Mouse (Mus musculus): ENCODE data around the gene Tfip11. TPM values are rescaled to one million over a fixed set of nuclear protein-coding genes. Genes with fewer than 3 reads are reported as not detected.
A peak's percentile ranks its signal among the peaks of the same experiment; 100 is the strongest.

Gene Tfip11
- polyA plus RNA-seq, 1 experiment from 2014 or later: 21.6 TPM

- Histone ChIP-seq H3K4me3 (no peak overlapping the region), H3K27me3 (replicated peaks) (no peaks in the 10 kb centered on the region), H3K27ac (ENCODE audit: poor library complexity, severe bottlenecking) (no peak overlapping the region), H3K9me3 (replicated peaks) (no peaks in the 10 kb centered on the region), H3K4me1 (replicated peaks) (peaks cover 62% of the 10 kb centered on the region), H3K9ac (no peak overlapping the region), H3K36me3 (no peaks in the 10 kb centered on the region), H3K4me2 (no peak overlapping the region)
- 87% methylated on average over 5 of the region's 5 CpGs for WGBS
- no peak for ATAC-seq (ENCODE audit: insufficient number of reproducible peaks, low FRiP score)
These were observed 34.3 kb upstream of the Tfip11 start for GRCm38 (mm10) chr5:112291866-112292265.

DNA sequence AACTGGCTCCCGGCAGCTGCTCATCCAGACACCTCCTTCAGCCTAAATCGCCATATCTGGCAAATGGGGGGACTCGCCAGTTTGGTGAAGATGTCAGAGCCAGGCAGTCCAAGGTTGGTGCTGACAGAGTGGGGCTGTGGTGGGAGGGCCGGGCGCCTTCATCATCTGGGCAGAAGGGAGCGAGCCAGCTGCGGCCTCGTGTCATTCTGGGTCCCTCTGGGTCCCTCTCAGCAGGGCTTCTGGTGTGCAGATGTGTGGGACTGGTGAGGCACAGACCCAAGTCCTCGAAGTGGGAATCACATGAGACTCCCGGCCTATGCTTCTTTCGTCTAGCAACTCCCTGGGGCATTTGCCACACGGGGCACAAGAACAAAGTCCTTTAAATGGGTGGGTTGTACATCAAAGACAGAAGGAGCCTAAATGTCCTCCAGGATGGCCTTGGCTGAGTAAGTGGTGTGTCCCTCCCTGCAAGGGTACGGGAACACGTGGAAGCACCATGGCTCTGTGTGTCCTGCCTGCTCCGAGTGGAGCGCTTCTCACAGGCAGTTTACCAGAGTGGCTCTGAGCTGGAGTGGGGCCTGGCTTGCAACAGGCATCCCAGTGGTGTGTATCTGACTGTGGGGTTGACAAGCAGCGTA is 33.7 kb upstream of the Tfip11 start:
- no peaks in the 10 kb centered on the region for H3K36me3 ChIP-seq
- 81% methylated on average over 17 of the region's 17 CpGs for WGBS
- H3K9ac ChIP-seq: no peak overlapping the region
- no peaks in the 10 kb centered on the region for H3K9me3 ChIP-seq (replicated peaks)
- H3K4me2 ChIP-seq: no peak overlapping the region
- H3K4me1 ChIP-seq (replicated peaks): peaks cover 67% of the 10 kb centered on the region
- H3K27me3 ChIP-seq (replicated peaks): no peaks in the 10 kb centered on the region
- H3K27ac ChIP-seq (ENCODE audit: poor library complexity, severe bottlenecking): no peak overlapping the region
- no peak for ATAC-seq (ENCODE audit: insufficient number of reproducible peaks, low FRiP score)
- no peak overlapping the region for H3K4me3 ChIP-seq

- WGBS: 62% methylated on average over 2 of the region's 2 CpGs
- Histone ChIP-seq H3K4me3 (no peak overlapping the region), H3K27ac (ENCODE audit: poor library complexity, severe bottlenecking) (no peak overlapping the region), H3K4me2 (no peak overlapping the region), H3K4me1 (replicated peaks) (peaks cover 67% of the 10 kb centered on the region), H3K9ac (no peak overlapping the region), H3K36me3 (no peaks in the 10 kb centered on the region), H3K27me3 (replicated peaks) (no peaks in the 10 kb centered on the region), H3K9me3 (replicated peaks) (no peaks in the 10 kb centered on the region)
- ATAC-seq (ENCODE audit: insufficient number of reproducible peaks, low FRiP score): no peak
These were observed 32.4 kb upstream of the Tfip11 start for GRCm38 (mm10) chr5:112293800-112294199.

GRCm38 (mm10) chr5:112294696-112295095 is 31.5 kb upstream of the Tfip11 start:
- Histone ChIP-seq H3K9me3 (replicated peaks) (no peaks in the 10 kb centered on the region), H3K4me3 (no peak overlapping the region), H3K4me1 (replicated peaks) (peaks cover 67% of the 10 kb centered on the region), H3K27ac (ENCODE audit: poor library complexity, severe bottlenecking) (no peak overlapping the region), H3K36me3 (no peaks in the 10 kb centered on the region), H3K9ac (0 out of 2 replicates have a peak overlapping the region, but pooled peaks have one; percentile 23), H3K4me2 (no peak overlapping the region), H3K27me3 (replicated peaks) (no peaks in the 10 kb centered on the region)
- WGBS: 60% methylated on average over 4 of the region's 4 CpGs
- ATAC-seq (ENCODE audit: insufficient number of reproducible peaks, low FRiP score): no peak

DNA sequence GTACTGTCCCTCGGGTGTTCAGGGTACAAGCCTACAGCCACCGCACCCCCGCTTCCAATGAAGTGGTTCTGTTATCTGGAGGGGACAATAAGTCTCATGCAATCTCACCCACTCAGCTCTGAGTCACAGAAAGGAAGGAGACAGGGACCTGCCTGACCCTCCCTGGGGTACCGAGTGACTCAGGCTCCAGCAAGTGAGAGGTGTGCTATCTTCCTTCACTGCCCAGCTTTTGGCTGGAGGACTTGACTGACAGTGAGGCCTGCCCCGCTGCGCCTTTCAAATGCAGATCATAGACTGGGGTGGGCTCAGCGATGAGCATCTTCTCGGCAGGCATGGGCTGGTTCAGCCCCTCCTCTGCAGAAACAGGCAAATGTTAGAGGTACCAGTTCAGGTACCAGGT is 31.0 kb upstream of the Tfip11 start:
- 43% methylated on average over 8 of the region's 8 CpGs for whole genome bisulfite sequencing
- H3K4me2 ChIP-seq: no peak overlapping the region
- H3K27ac ChIP-seq (ENCODE audit: poor library complexity, severe bottlenecking): no peak overlapping the region
- peaks cover 67% of the 10 kb centered on the region for H3K4me1 ChIP-seq (replicated peaks)
- no peak overlapping the region for H3K4me3 ChIP-seq
- H3K9me3 ChIP-seq (replicated peaks): no peaks in the 10 kb centered on the region
- H3K9ac ChIP-seq: 0 out of 2 replicates have a peak overlapping the region, but pooled peaks have one; percentile 23
- no peak for ATAC-seq (ENCODE audit: insufficient number of reproducible peaks, low FRiP score)
- H3K27me3 ChIP-seq (replicated peaks): no peaks in the 10 kb centered on the region
- no peaks in the 10 kb centered on the region for H3K36me3 ChIP-seq

DNA sequence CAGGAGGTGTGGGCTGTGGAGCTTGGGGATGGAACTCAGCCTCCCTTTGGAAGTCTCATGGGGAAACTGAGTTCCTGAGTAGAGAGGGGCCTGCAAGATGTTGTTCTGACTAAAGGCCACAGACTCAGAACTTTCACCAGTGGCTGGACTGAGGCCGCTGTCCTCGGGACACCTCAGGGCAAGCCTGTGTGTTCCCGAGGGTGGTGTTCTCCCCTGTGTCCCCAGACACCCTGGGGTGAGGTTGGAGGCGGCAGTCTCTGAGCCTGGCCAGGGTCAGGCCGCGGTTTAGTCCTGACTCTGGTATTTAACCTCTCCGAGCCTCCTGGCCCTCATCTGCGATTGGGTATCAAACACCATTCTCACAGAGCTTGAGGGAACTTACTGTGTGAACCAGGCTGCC is 30.6 kb upstream of the Tfip11 start:
- Histone ChIP-seq H3K4me3 (no peak overlapping the region), H3K9me3 (replicated peaks) (no peaks in the 10 kb centered on the region), H3K36me3 (no peaks in the 10 kb centered on the region), H3K27ac (ENCODE audit: poor library complexity, severe bottlenecking) (no peak overlapping the region), H3K27me3 (replicated peaks) (no peaks in the 10 kb centered on the region), H3K4me1 (replicated peaks) (peaks cover 71% of the 10 kb centered on the region), H3K9ac (0 out of 2 replicates have a peak overlapping the region, but pooled peaks have one; percentile 23), H3K4me2 (no peak overlapping the region)
- ATAC-seq (ENCODE audit: insufficient number of reproducible peaks, low FRiP score): no peak
- 61% methylated on average over 8 of the region's 8 CpGs for WGBS

DNA sequence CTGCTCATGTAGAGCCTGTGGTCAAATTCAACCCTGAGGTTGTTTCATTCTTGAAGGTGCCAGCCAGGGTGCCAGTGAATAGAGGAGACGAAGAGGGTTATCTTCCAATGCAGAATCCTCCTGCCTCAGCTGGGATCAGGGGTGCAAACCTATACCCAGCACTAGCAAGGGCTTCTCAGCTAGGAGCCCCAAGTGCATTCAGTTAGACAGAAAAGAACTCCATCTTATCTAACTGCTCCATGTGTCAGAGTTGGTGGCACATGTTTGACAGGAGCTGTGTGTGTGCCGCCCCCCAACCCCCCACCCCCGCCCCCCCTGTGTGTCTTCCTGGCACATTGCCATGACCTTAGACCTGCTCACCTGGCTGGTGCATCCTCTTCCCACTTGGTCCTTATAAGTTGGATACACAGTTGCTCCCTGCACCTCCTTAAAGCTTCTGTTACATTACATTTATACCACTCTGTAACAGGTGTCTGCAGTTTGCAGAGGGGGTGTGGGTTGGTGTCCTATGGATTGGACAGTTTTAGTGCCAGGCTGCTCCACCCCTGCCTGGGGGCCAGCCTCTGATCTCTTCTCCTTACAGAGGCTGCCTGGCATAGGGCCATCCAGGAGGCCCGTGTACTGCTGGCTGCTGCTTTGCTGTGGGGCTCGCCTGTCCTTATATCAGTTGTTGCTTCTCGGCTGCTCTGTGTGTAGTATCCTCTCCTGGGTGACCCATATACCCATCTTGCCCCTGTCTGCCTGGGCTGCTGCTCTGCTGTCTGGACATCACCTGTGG is 29.6 kb upstream of the Tfip11 start:
- no peak for ATAC-seq (ENCODE audit: insufficient number of reproducible peaks, low FRiP score)
- H3K9ac ChIP-seq: 0 out of 2 replicates have a peak overlapping the region, but pooled peaks have one; percentile 13
- H3K9me3 ChIP-seq (replicated peaks): no peaks in the 10 kb centered on the region
- no peak overlapping the region for H3K4me2 ChIP-seq
- H3K27ac ChIP-seq (ENCODE audit: poor library complexity, severe bottlenecking): peak overlapping the region; percentile 36; the same call in 1 of the 2 replicates
- H3K4me3 ChIP-seq: no peak overlapping the region
- 58% methylated on average over 6 of the region's 6 CpGs for WGBS
- peaks cover 68% of the 10 kb centered on the region for H3K4me1 ChIP-seq (replicated peaks)
- H3K36me3 ChIP-seq: no peaks in the 10 kb centered on the region
- no peaks in the 10 kb centered on the region for H3K27me3 ChIP-seq (replicated peaks)

- H3K4me3 ChIP-seq: no peak overlapping the region
- no peaks in the 10 kb centered on the region for H3K27me3 ChIP-seq (replicated peaks)
- WGBS: 53% methylated on average over 2 of the region's 2 CpGs
- 0 out of 2 replicates have a peak overlapping the region, but pooled peaks have one; percentile 13 for H3K9ac ChIP-seq
- peaks cover 68% of the 10 kb centered on the region for H3K4me1 ChIP-seq (replicated peaks)
- H3K27ac ChIP-seq (ENCODE audit: poor library complexity, severe bottlenecking): peak overlapping the region; percentile 36; the same call in 1 of the 2 replicates
- no peak overlapping the region for H3K4me2 ChIP-seq
- ATAC-seq (ENCODE audit: insufficient number of reproducible peaks, low FRiP score): no peak
- no peaks in the 10 kb centered on the region for H3K9me3 ChIP-seq (replicated peaks)
- H3K36me3 ChIP-seq: no peaks in the 10 kb centered on the region
These were observed 28.9 kb upstream of the Tfip11 start for GRCm38 (mm10) chr5:112297257-112297656.

- no peaks in the 10 kb centered on the region for H3K9me3 ChIP-seq (replicated peaks)
- H3K4me1 ChIP-seq (replicated peaks): peaks cover 63% of the 10 kb centered on the region
- 76% methylated on average over 12 of the region's 12 CpGs for WGBS
- peak overlapping the region; percentile 49 for H3K27ac ChIP-seq (ENCODE audit: poor library complexity, severe bottlenecking)
- no peak overlapping the region for H3K4me2 ChIP-seq
- H3K4me3 ChIP-seq: no peak overlapping the region
- peak; percentile 79 for ATAC-seq (ENCODE audit: insufficient number of reproducible peaks, low FRiP score)
- H3K9ac ChIP-seq: no peak overlapping the region
- no peaks in the 10 kb centered on the region for H3K27me3 ChIP-seq (replicated peaks)
- no peaks in the 10 kb centered on the region for H3K36me3 ChIP-seq
These were observed 27.8 kb upstream of the Tfip11 start for GRCm38 (mm10) chr5:112298226-112298988.

DNA sequence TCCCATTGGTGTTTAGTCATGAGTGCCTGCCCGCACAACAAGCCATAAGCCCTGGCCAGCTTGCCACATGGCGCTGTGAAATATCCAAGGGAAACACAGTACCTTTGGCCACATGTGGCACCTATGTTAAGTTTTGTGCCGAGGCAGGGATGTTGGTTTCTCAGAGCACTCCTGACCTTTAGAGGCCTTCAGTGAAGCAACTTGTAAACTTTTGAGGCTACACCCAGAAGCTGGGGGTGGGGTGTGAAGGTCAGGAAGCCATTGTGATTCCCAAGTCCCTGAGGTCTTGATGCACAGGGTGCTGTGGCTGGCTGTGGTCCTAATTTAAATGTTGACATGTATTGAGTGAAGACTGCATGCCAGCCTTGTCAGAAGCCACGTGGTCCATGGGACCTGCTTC is 26.8 kb upstream of the Tfip11 start:
- H3K4me1 ChIP-seq (replicated peaks): peaks cover 60% of the 10 kb centered on the region
- 82% methylated on average over 4 of the region's 4 CpGs for WGBS

GRCm38 (mm10) chr5:112300112-112300511 is 26.0 kb upstream of the Tfip11 start:
- ATAC-seq (ENCODE audit: insufficient number of reproducible peaks, low FRiP score): no peak
- WGBS: 88% methylated on average over 2 of the region's 2 CpGs
- peaks cover 53% of the 10 kb centered on the region for H3K4me1 ChIP-seq (replicated peaks)

More for the DNA sequence above, 26.8 kb upstream of the Tfip11 start:
- Histone ChIP-seq H3K9me3 (replicated peaks) (no peaks in the 10 kb centered on the region), H3K27ac (ENCODE audit: poor library complexity, severe bottlenecking) (peak overlapping the region; percentile 49; the same call in 1 of the 2 replicates), H3K4me3 (no peak overlapping the region), H3K9ac (no peak overlapping the region), H3K27me3 (replicated peaks) (no peaks in the 10 kb centered on the region), H3K36me3 (no peaks in the 10 kb centered on the region; the same call in 1 of the 2 replicates), H3K4me2 (no peak overlapping the region)
- no peak for ATAC-seq (ENCODE audit: insufficient number of reproducible peaks, low FRiP score)

More at GRCm38 (mm10) chr5:112300112-112300511, 26.0 kb upstream of the Tfip11 start:
- H3K36me3 ChIP-seq: peaks cover 6% of the 10 kb centered on the region; the same call in 1 of the 2 replicates
- H3K4me2 ChIP-seq: no peak overlapping the region
- no peak overlapping the region for H3K4me3 ChIP-seq
- H3K9me3 ChIP-seq (replicated peaks): no peaks in the 10 kb centered on the region
- H3K9ac ChIP-seq: no peak overlapping the region
- no peak overlapping the region for H3K27ac ChIP-seq (ENCODE audit: poor library complexity, severe bottlenecking)
- H3K27me3 ChIP-seq (replicated peaks): no peaks in the 10 kb centered on the region
